Mouse (Mus musculus) monocyte, adult 2 months (primary cell): ENCODE measurements at regions not wholly inside any gene's neighbourhood (a gene's known extent, or its start where the extent isn't known, plus 50 kb on each side); places are given as distances from the start of the nearest gene placed in this dataset.

ENCODE experiments used
- DNase-seq, 2 experiments: peaks; one replicate each; pipeline ENCODE4 v3.0.0; 2022; ENCODE audit warnings: low spot score in 2 of 2, low read depth in 1 of 2

GRCm38 (mm10) chr12:54282281-54282921 lies 78.7 kb upstream of the Egln3 start:
- no peak for DNase-seq

- DNase-seq = no peak
Observed at GRCm38 (mm10) chr12:54280457-54280856, 76.8 kb upstream of the Egln3 start.

- DNase-seq = no peak
Observed at GRCm38 (mm10) chr12:54280001-54280400, 76.3 kb upstream of the Egln3 start.

DNA sequence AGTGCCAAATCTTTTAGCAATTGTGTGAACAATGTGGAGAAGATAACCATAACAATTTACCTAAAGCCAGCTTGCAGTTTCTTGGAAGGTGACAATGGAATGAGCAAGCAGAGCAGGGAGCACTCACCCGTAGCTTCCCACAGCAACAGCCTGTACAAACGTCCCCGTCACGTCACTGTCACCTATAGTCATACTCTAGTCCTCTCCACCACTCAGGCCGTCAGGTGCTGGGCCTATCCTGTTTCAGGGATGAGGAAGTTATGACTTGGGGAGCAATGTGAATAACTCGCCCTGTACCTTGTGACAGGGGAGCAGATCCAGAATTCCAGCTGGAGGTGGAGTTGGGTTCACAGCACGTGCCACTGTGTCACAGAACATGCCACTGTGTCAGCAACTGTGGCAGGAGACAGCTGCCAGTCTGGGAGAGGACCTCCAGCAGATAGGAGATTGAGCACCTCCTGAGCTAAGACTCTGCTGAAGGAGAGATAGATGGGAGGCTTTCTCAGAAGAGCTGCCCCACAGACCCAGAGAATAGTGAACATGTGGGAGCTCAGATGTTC lies 73.4 kb upstream of the Egln3 start:
- no peak for DNase-seq

GRCm38 (mm10) chr12:54273506-54273905 lies 69.8 kb upstream of the Egln3 start:
- DNase-seq = no peak

DNA sequence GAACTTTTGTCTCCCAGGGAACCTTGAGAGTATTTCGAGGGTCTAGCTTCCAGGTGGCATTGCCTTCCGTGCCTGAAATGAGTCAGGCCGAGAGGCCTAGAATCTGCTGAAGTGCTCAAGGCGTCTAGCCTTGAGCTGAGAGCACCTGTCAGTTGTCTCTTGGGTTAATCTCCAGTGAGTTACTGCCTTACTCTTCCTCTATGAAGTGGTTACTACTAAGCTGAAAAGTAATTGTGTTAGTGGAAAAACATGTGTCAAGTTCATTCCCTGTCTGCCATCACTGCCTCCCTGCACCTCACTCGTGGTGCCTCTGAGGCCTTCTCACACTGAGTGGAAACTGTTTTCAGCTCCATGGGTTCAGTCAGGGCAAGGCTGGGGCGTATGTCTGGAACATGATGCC lies 69.0 kb upstream of the Egln3 start:
- DNase-seq = no peak

DNA sequence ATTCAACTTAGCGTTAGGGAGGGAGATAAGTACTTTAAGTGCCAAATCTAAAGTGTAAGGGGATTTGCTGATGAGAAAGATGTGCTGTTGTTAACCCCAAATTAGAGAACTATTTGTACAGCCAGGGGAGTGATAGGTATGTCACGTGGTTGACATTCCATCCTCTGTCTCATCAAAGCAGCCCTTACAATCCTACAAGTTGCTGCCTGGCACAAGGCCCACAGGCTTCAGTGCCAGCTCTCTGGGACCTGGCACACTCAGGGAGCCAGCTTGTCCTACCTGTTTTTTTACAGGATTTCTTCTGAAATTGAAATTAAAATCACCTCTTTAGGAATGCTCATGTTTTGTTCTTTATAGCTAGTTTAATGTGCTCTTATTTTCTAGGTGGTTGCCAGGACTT lies 68.6 kb upstream of the Egln3 start:
- no peak for DNase-seq

- DNase-seq = no peak
Observed at GRCm38 (mm10) chr12:54265852-54266251, 62.2 kb upstream of the Egln3 start.

DNA sequence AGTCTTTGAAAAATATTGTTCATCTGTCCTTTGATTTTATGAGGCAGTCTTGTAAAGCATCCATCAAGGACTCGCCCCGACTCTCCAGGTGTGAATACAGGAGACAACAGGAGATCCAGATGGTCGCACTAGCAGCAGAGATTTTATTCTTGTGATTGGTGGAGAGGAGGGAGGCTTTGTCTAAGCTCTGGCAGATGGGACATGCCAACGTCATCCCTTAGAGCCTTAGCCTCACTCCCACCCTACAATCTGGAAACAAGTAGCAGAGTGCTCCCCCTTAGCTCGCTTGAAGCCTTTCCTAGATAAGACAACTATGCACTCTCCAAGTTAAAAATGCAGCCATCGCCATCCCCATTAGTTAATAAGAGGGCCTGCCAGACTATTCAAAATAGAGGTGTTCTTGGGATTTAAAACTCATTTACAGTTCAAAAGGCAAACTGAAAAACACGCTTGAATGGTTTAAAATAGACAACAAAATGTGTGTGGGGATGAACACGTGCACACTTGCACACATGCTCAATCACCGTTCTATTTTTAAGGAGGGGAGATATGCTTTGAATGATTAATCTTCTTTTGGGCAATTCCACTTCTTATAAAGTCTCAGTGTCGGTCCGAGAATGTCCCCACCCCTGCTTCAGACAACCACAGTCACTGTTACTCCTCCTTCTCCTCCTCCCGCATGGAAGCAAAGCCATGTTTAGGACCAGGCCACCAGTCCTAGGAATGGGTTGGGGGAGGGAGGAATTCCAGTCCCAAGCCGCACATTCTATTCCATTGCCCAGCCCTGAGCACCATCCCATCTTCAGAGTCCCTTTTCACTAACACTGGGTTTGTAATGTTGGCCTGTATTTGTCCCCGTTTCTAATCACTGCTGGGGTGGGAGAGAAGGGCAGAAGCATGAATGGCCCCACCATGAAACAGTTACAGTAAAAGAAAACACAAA lies 61.5 kb upstream of the Egln3 start:
- no peak for DNase-seq

GRCm38 (mm10) chr12:54264418-54264733 lies 60.7 kb upstream of the Egln3 start:
- no peak for DNase-seq

- DNase-seq = no peak
Observed at GRCm38 (mm10) chr12:54263733-54264417, 60.2 kb upstream of the Egln3 start.

GRCm38 (mm10) chr12:54262236-54263005 lies 58.8 kb upstream of the Egln3 start:
- DNase-seq = no peak

DNA sequence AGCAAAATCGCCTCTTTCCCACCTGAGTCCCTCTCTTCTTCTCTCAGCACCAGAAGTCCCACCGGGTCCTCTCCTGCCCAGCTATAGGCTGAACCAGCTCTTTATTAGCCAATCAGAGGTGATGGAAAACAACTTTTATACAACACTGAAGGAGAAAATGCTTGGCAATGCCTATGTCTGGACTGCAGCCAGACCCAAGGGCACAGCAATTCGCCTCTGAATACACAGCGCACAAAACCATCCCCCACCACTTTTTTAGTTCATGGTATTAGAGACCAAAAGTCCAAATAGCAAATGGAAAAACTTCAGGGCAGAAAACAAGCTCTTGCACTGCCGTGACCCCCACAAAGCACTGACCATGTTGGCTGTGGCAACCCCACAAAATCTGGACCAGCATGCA lies 57.8 kb upstream of the Egln3 start:
- no peak for DNase-seq

DNA sequence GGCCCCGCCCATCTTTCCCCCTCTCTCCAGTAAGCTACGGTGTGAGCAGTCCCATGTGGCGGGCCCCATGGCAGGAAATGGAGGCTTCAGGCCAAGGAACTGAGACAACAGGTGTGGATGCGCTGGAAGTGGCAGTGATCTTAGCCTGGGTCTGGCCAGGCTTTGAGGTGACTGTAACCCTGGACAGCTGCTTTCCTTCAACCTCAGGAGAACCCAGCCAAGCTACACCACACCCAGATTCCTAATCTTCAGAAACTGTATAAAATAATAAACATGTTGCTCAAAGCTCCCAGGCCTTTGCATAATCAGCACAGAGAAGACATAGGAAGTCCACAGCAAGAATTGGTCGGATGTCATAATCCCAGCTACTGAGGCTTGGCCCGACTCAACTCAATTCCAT lies 56.8 kb upstream of the Egln3 start:
- no peak for DNase-seq

GRCm38 (mm10) chr12:54257776-54258433 lies 54.2 kb upstream of the Egln3 start:
- no peak for DNase-seq

DNA sequence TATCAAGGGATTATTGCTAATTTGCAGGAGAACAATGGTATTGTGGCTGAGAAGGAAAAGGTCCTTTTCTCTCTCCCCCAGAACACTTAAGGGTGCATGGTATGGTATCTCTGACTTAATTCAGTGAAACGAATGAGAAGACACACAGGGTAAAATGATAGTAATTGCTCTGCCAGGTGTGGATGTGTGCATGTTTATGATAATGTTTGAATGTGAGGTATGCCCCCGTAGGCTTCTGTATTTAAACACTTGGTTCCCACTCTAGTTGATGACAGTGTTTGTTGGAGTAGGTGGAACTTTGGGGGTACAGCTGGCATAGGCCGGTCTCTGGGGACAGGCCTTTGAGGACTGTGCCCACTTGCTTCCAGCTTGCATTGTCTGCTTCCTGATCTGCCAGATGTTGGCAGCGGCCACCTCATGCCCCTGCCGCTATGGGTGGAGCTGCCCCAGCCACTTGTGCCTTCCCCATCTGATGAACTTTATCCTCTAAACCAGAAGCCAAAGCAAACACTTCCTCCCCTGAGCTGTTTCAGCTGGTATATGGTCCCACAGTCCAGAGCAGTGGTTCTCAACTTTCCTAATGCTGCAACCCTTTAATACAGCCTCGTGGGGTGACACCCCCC lies 53.0 kb upstream of the Egln3 start:
- no peak for DNase-seq
